Mouse (Mus musculus): ENCODE results near the gene Dph3. TPM values are rescaled to one million over a fixed set of nuclear protein-coding genes. Genes with fewer than 3 reads are reported as not detected.

Gene Dph3
- polyA plus RNA-seq, 1 experiment from 2014 or later = 74.9 TPM

DNA sequence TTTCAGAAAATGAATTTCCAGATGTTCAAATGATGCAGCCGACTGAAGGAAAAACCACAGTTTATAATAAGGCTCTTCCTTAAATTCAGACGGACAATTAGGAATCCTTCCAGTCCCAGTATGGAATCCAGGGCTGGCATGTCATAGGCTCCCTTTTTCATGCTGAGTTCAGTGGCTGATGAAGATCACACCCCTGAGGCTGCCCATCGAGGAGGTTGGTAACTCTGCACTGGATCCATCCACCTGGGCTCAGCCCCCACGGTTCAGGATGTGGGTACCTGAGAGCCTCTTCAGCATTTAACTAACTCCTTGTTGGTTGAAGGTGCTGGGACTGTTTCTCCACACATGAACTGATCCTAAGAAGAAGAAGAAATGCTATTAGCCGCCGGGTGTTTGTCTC, 2.6 kb downstream of the Dph3 start:
- 86% methylated on average over 6 of the region's 6 CpGs for WGBS

DNA sequence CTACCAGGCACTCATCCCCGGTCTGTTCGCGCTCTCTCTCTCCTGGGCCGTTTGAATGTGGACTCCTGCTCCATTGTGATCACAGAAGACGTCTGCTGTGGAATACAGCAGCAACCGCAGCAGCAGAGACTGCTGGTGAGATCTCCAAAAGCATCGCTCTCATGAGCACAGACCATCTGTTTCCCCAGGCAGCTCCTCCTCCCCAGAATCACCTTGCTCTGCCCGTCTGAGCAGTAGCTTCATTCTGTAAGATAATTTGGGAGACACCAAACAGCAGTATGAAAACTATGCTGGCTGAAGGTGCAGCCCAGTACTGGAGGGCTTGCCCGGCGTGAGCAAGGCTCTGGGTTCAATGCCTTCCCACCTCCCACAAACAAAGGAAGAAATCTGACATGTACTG, 4.5 kb downstream of the Dph3 start:
- H3K4me2 ChIP-seq = no peak overlapping the region
- no peak overlapping the region for H3K27ac ChIP-seq
- H3K9me3 ChIP-seq = no peaks in the 10 kb centered on the region
- WGBS = 84% methylated on average over 10 of the region's 10 CpGs
- peaks cover 4% of the 10 kb centered on the region; the same call in 1 of the 2 replicates for H3K4me1 ChIP-seq
- no peak overlapping the region for H3K4me3 ChIP-seq
- ATAC-seq (ENCODE audit: borderline replicate concordance, extremely low read depth, low FRiP score, low TSS enrichment) = no peak
- no peak overlapping the region for H3K9ac ChIP-seq
- peaks cover 24% of the 10 kb centered on the region for H3K36me3 ChIP-seq
- H3K27me3 ChIP-seq = no peaks in the 10 kb centered on the region

More for the DNA sequence above, 2.6 kb downstream of the Dph3 start:
- no peaks in the 10 kb centered on the region for H3K27me3 ChIP-seq
- no peak overlapping the region for H3K4me3 ChIP-seq
- H3K9ac ChIP-seq = no peak overlapping the region
- H3K4me1 ChIP-seq = peaks cover 8% of the 10 kb centered on the region
- H3K4me2 ChIP-seq = no peak overlapping the region
- no peaks in the 10 kb centered on the region for H3K9me3 ChIP-seq
- H3K36me3 ChIP-seq = peaks cover 24% of the 10 kb centered on the region
- ATAC-seq (ENCODE audit: borderline replicate concordance, extremely low read depth, low FRiP score, low TSS enrichment) = no peak
- H3K27ac ChIP-seq = no peak overlapping the region

DNA sequence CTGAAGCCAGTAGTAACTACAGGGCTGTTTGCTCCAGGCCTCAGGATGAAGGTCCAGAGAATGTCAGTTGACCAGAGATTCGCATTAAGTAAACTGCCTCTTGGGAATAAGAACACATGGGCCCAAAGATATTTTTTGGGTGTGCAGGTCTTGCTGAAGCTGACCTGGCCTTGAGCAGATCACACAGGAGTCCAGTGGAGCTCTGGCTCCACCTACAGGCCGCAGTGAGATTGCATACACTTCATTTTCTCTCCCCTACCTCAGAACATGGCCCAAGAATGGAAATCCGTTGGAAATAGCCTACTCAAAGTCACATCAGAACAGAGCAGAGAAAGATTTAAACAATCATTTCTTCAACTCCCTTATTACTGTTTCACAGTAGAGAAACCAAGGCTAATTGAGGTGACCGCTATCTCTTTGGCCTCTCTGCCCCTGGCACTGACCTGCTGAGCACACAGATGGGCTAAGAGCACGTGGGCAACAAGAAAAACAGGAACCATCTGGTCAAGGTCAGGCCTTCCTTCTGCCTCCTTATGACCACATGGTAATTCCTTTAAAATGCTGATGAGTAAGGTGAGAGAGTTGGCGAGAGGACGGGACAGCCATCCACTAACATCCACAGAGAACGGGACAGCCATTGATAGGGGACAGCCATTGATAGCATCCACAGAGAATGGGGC, 8.5 kb downstream of the Dph3 start:
- no peak for ATAC-seq (ENCODE audit: borderline replicate concordance, extremely low read depth, low FRiP score, low TSS enrichment)
- no peak overlapping the region for H3K27ac ChIP-seq
- H3K4me3 ChIP-seq = no peak overlapping the region
- H3K4me2 ChIP-seq = no peak overlapping the region
- H3K27me3 ChIP-seq = no peaks in the 10 kb centered on the region
- H3K9ac ChIP-seq = no peak overlapping the region
- WGBS = 44% methylated on average over 8 of the region's 8 CpGs
- H3K4me1 ChIP-seq = peaks cover 8% of the 10 kb centered on the region; the same call in 1 of the 2 replicates
- peaks cover 15% of the 10 kb centered on the region for H3K36me3 ChIP-seq
- no peaks in the 10 kb centered on the region for H3K9me3 ChIP-seq

DNA sequence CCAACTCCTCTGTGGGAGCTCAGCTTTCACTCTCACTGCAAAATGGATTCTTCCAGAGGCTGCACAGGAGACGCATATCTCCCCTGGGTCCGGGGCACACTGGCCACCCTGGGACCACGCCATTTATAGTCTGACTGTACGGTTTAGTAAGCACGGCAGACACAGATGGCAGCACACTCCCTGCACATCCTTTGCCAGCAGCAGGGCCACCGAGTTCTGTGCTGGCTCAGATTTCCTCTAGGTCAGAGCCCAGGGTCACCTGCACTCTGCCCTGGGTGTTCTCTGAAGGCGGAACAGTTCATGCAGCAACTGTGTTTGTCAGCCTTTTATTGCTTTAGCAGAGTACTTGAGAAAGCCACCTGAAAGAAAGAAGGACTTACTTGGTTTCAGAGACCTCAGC, 11.6 kb downstream of the Dph3 start:
- H3K9ac ChIP-seq = no peak overlapping the region
- 60% methylated on average over 7 of the region's 7 CpGs for WGBS
- no peaks in the 10 kb centered on the region for H3K27me3 ChIP-seq
- no peak overlapping the region for H3K27ac ChIP-seq
- H3K9me3 ChIP-seq = no peaks in the 10 kb centered on the region
- peaks cover 8% of the 10 kb centered on the region; the same call in 1 of the 2 replicates for H3K4me1 ChIP-seq
- no peaks in the 10 kb centered on the region for H3K36me3 ChIP-seq
- no peak overlapping the region for H3K4me2 ChIP-seq
- H3K4me3 ChIP-seq = no peak overlapping the region
- no peak for ATAC-seq (ENCODE audit: borderline replicate concordance, extremely low read depth, low FRiP score, low TSS enrichment)

DNA sequence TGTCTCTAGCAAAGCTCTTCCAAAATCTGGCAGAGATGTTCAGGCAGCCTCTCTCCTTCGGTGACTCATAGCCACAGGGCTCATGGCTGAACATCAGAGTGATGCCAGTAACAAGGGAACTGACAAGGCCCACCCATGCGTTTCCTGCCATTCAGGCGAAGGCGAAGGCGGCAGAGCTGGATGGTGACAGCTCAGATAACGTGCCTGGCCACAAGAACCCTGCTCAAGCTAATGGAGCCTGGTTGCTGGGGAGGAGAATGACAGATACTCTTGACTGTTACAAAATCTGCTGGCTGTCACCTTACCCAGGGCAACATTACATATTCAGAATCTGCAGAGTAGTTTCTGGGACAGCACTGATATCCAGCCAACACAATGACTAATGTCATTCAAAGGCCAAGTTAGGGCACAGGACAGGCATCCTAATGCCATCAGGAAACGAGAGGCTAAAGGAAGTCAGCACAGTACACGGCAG, 12.3 kb downstream of the Dph3 start:
- no peak overlapping the region for H3K9ac ChIP-seq
- WGBS = 35% methylated on average over 8 of the region's 8 CpGs
- H3K4me1 ChIP-seq = peaks cover 8% of the 10 kb centered on the region; the same call in 1 of the 2 replicates
- H3K27ac ChIP-seq = peak overlapping the region; percentile 27; the same call in 1 of the 2 replicates
- H3K9me3 ChIP-seq = no peaks in the 10 kb centered on the region
- no peak overlapping the region for H3K4me3 ChIP-seq
- H3K4me2 ChIP-seq = no peak overlapping the region
- H3K36me3 ChIP-seq = no peaks in the 10 kb centered on the region
- 0 out of 2 replicates have a peak, but pooled peaks have one; percentile 8 for ATAC-seq (ENCODE audit: borderline replicate concordance, extremely low read depth, low FRiP score, low TSS enrichment)
- no peaks in the 10 kb centered on the region for H3K27me3 ChIP-seq

DNA sequence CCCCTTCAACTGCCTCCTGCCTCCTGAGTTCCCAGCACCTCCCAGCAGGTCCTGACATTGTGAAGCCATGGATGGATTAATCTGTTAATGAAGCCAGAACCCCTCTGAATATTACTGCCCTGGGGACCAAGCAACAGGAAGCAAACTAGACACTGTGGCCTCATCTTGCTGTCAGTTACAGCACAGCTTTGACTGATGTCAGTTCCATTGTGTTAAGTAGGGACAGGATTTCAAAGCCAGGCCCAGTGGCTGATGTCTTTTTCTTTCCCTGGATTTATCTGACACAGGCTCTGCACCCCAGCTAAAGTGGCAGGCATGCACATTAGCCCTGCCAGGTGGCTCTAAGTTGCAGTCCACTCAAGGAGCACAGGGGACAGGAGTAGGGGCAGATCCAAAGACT, 12.7 kb downstream of the Dph3 start:
- H3K27me3 ChIP-seq = no peaks in the 10 kb centered on the region
- H3K4me2 ChIP-seq = no peak overlapping the region
- ATAC-seq (ENCODE audit: borderline replicate concordance, extremely low read depth, low FRiP score, low TSS enrichment) = no peak
- H3K9me3 ChIP-seq = no peaks in the 10 kb centered on the region
- peak overlapping the region; percentile 27; the same call in 1 of the 2 replicates for H3K27ac ChIP-seq
- H3K36me3 ChIP-seq = no peaks in the 10 kb centered on the region
- peaks cover 8% of the 10 kb centered on the region; the same call in 1 of the 2 replicates for H3K4me1 ChIP-seq
- H3K4me3 ChIP-seq = no peak overlapping the region
- H3K9ac ChIP-seq = no peak overlapping the region

DNA sequence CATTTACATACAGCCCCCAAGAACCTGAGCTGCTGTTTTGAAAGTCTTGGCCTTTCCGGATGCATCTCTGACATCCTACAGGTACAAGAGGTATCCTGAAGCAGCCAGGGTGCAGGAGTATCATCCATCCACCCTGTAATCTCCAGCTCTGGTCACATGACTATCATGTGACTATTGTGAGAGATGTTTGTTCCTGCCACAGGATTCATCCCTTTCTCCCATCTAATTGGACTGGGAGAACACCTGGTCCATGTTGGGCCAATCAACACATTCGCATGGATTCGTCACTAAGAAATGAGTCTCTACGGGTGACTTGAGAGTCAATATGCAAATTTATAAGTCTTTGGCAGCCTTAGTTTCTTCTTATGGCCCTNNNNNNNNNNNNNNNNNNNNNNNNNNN, 24.1 kb downstream of the Dph3 start:
- Histone ChIP-seq H3K9me3 (no peaks in the 10 kb centered on the region), H3K9ac (no peak overlapping the region), H3K4me2 (no peak overlapping the region), H3K4me3 (no peak overlapping the region), H3K36me3 (no peaks in the 10 kb centered on the region), H3K27ac (no peak overlapping the region), H3K27me3 (no peaks in the 10 kb centered on the region), H3K4me1 (no peaks in the 10 kb centered on the region)
- ATAC-seq (ENCODE audit: borderline replicate concordance, extremely low read depth, low FRiP score, low TSS enrichment) = no peak
- WGBS = 81% methylated on average over 4 of the region's 4 CpGs

DNA sequence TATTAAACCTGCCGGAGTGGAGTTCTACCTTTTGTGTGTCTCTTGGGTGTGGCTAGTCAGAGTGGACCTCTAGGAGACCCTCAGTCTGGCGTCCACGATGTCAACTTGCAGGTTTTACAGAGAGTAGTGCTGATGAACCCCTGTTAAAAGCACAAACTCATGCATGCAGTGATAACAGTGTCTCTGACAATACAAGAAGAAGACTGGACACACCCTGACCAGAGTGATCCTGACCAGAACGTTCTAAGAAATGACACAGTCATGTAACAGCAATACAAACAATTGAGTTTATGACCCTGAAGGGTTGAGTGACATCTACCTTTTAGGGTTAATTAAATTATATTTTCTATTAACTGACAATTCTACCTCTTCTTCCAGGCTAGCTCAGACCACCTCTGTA, 27.9 kb downstream of the Dph3 start:
- H3K27ac ChIP-seq = no peak overlapping the region
- 79% methylated on average over 4 of the region's 4 CpGs for WGBS
- ATAC-seq (ENCODE audit: borderline replicate concordance, extremely low read depth, low FRiP score, low TSS enrichment) = no peak
- H3K9ac ChIP-seq = no peak overlapping the region
- H3K4me2 ChIP-seq = no peak overlapping the region
- no peaks in the 10 kb centered on the region for H3K36me3 ChIP-seq
- H3K4me3 ChIP-seq = no peak overlapping the region
- H3K27me3 ChIP-seq = no peaks in the 10 kb centered on the region
- H3K9me3 ChIP-seq = no peaks in the 10 kb centered on the region
- H3K4me1 ChIP-seq = no peaks in the 10 kb centered on the region

DNA sequence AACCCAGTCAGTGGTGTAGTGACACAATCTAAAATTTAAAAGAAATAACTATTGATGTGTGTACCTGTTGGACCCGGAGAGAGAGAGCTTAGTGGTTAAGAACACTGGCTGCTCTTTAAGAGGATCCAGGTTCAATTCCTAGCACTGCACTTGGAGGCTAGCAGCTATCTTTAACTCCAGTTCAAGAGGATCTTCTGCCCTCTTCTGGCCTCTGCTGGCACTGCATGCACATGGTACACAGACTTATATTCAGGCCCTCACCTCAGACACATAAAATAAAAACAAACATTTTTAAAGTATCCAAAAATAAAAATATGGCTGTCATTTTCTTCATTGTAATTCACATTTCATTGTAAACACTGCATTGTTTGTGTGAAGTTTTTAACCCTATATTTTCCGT, 28.9 kb downstream of the Dph3 start:
- no peak overlapping the region for H3K27ac ChIP-seq
- H3K4me3 ChIP-seq = no peak overlapping the region
- H3K4me2 ChIP-seq = no peak overlapping the region
- no peak overlapping the region for H3K9ac ChIP-seq
- no peaks in the 10 kb centered on the region for H3K4me1 ChIP-seq
- 89% methylated on average over 2 of the region's 2 CpGs for WGBS
- no peaks in the 10 kb centered on the region for H3K36me3 ChIP-seq
- no peaks in the 10 kb centered on the region for H3K9me3 ChIP-seq
- no peaks in the 10 kb centered on the region for H3K27me3 ChIP-seq
- no peak for ATAC-seq (ENCODE audit: borderline replicate concordance, extremely low read depth, low FRiP score, low TSS enrichment)

DNA sequence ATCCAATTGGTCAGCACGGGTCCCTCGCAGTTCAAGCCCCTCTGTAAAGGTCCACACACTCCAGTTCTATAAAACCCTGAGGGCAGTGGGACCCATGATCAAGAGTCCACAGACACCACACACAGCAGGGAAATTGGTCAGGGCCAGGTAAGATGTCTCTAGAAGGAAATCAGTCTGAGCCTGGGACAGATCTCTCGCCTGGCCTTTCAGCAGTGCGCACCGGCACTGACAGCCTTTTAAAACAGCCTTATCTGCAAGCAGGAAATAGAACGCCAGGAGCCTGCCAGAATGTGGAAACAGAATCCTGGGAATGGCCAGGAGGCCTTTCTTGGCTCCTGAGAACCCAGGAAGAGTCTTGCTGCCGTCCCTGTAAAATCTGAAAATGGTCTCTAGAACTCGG, 29.7 kb downstream of the Dph3 start:
- 46% methylated on average over 8 of the region's 8 CpGs for WGBS
- Histone ChIP-seq H3K4me2 (no peak overlapping the region), H3K4me1 (no peaks in the 10 kb centered on the region), H3K9me3 (no peaks in the 10 kb centered on the region), H3K9ac (no peak overlapping the region), H3K4me3 (no peak overlapping the region), H3K36me3 (no peaks in the 10 kb centered on the region), H3K27ac (no peak overlapping the region), H3K27me3 (no peaks in the 10 kb centered on the region)
- no peak for ATAC-seq (ENCODE audit: borderline replicate concordance, extremely low read depth, low FRiP score, low TSS enrichment)

DNA sequence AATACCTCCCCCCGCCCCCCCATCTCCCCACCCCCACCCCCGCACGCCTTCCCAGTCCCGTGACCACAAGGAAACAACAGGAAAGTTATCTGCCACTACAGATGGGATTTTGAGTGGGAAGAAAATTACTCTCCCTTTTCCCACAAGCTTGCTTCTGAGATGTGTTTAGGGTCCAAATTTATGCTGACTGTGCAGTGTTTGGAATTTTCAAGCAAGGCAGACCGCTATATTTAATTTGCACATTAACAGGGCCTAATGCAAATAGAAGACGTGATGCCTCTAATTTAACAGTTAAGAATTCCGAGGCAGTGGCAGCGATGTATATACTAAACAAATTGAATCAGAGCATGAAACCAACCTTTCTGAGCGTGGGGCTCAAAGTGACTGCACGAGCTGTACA, 30.7 kb downstream of the Dph3 start:
- 50% methylated on average over 10 of the region's 10 CpGs for WGBS
- Histone ChIP-seq H3K9ac (no peak overlapping the region), H3K4me1 (no peaks in the 10 kb centered on the region), H3K4me2 (no peak overlapping the region), H3K27ac (no peak overlapping the region), H3K27me3 (no peaks in the 10 kb centered on the region), H3K36me3 (no peaks in the 10 kb centered on the region), H3K4me3 (no peak overlapping the region), H3K9me3 (no peaks in the 10 kb centered on the region)
- no peak for ATAC-seq (ENCODE audit: borderline replicate concordance, extremely low read depth, low FRiP score, low TSS enrichment)

DNA sequence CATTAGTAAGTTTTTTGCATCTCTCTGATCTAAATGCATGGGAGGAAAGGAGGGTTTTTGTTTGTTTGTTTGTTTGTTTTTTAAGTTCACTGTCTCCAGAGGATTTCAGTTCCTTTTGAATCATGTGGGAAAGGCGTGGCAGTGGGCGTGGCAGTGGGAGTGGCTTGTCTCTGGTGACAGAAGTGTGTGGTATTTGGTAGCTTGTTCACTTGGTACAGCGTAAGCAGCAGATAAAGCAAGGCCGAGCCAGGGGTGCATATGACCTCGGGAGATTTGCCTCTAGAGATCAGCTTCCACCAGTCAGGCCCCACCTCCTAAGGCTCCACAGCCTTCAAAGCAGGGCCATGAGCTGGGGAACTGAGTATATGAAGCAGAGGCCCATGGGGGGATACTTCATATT, 31.6 kb downstream of the Dph3 start:
- no peaks in the 10 kb centered on the region for H3K9me3 ChIP-seq
- no peak for ATAC-seq (ENCODE audit: borderline replicate concordance, extremely low read depth, low FRiP score, low TSS enrichment)
- no peaks in the 10 kb centered on the region for H3K4me1 ChIP-seq
- H3K4me2 ChIP-seq = no peak overlapping the region
- no peaks in the 10 kb centered on the region for H3K36me3 ChIP-seq
- no peaks in the 10 kb centered on the region for H3K27me3 ChIP-seq
- H3K9ac ChIP-seq = no peak overlapping the region
- H3K27ac ChIP-seq = no peak overlapping the region
- H3K4me3 ChIP-seq = no peak overlapping the region
- WGBS = 60% methylated on average over 5 of the region's 5 CpGs

DNA sequence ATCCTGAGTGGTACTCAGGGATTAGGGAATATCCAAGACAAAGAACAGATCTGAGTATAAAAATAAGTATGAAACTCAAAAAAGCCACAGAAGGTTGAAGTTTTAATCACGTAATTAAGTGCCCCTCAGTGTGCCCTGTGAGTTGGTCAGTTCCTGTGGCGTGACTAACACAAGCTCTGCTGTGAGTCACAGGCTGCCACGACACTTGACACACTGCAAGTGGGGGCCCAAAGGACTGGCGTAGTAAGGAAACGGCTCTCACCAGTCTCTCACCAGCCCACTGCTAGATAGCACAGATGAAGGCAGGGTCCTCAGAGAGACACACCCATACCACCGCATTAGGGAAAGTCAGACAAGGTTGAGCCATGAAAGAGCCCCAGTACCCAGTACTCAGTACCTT, 35.4 kb downstream of the Dph3 start:
- Histone ChIP-seq H3K9me3 (no peaks in the 10 kb centered on the region), H3K27me3 (no peaks in the 10 kb centered on the region), H3K27ac (no peak overlapping the region), H3K4me3 (no peak overlapping the region), H3K9ac (no peak overlapping the region), H3K4me1 (no peaks in the 10 kb centered on the region), H3K36me3 (no peaks in the 10 kb centered on the region), H3K4me2 (no peak overlapping the region)
- 78% methylated on average over 6 of the region's 6 CpGs for WGBS
- no peak for ATAC-seq (ENCODE audit: borderline replicate concordance, extremely low read depth, low FRiP score, low TSS enrichment)
